Mouse (Mus musculus) hindbrain, embryonic 15.5 days (tissue): ENCODE results near the gene Stx1a. TPM values are rescaled to one million over a fixed set of nuclear protein-coding genes. Genes with fewer than 3 reads are reported as not detected.

ENCODE experiments used
- ATAC-seq: fragments of 200-750 bp; cut with Nextera tagmentation; 2 replicates; pipeline ENCODE4 v1.8.0; 2017; ENCODE audit warnings: low read depth, moderate number of reproducible peaks, moderate TSS enrichment; ENCODE audit not compliant: low FRiP score
- H3K27ac ChIP-seq: fragments of 300-500 bp; sonication (generic); replicated peaks from 2 replicates; pipeline ENCODE4 v1.5.1; 2015; ENCODE audit warnings: mild to moderate bottlenecking, inconsistent platforms
- H3K27me3 ChIP-seq: fragments of 300-500 bp; sonication (generic); 2 replicates; pipeline ENCODE4 v1.6.1; 2015; ENCODE audit warnings: control low read depth, inconsistent platforms
- H3K36me3 ChIP-seq: fragments of 300-500 bp; sonication (generic); 2 replicates; pipeline ENCODE4 v1.6.1; 2015; ENCODE audit warnings: control low read depth, inconsistent platforms
- H3K4me1 ChIP-seq: fragments of 300-500 bp; sonication (generic); replicated peaks from 2 replicates; pipeline ENCODE4 v1.6.1; 2015; ENCODE audit warnings: control low read depth, inconsistent platforms
- H3K4me2 ChIP-seq: fragments of 300-500 bp; sonication (generic); 2 replicates; pipeline ENCODE4 v1.6.1; 2015; ENCODE audit warnings: moderate library complexity, mild to moderate bottlenecking, inconsistent platforms
- H3K4me3 ChIP-seq: fragments of 300-500 bp; sonication (generic); 2 replicates; pipeline ENCODE4 v1.5.1; 2015; ENCODE audit warnings: mild to moderate bottlenecking, inconsistent platforms
- H3K9ac ChIP-seq: fragments of 300-500 bp; sonication (generic); 2 replicates; pipeline ENCODE4 v1.6.1; 2015; ENCODE audit warnings: inconsistent platforms
- H3K9me3 ChIP-seq: fragments of 300-500 bp; sonication (generic); 2 replicates; pipeline ENCODE4 v1.6.1; 2016; ENCODE audit warnings: control low read depth, inconsistent platforms
- WGBS: fragments of 180-500 bp; shearing (Covaris S2); methylation state at CpG from one replicate; pipeline ENCODE4 v1.1.7; 2015; 5-methylcytosine and 5-hydroxymethylcytosine counted together
- polyA plus RNA-seq: library from polyadenylated mRNA; unstranded; fragments of >200 nt; fragmentation: Nextera tagmentation; extraction: Ambion mirVana; gene quantifications from 2 replicates; pipeline ENCODE4 v1.2.1, GENCODE M21; 2015

Stx1a gene
- 127 and 145 TPM in 2 replicates for polyA plus RNA-seq

GRCm38 (mm10) chr5:135023344-135024173 lies at the start of gene Stx1a:
Gene Stx1a, plus strand, starts transcription at chr5:135023482.
- peak; percentile 91 for ATAC-seq
- H3K36me3 ChIP-seq = no peaks in the 10 kb centered on the region
- under 1% methylated on average over 61 of the region's 61 CpGs for WGBS
- no peaks in the 10 kb centered on the region for H3K9me3 ChIP-seq
- peaks cover 44% of the 10 kb centered on the region for H3K4me1 ChIP-seq
- no peaks in the 10 kb centered on the region for H3K27me3 ChIP-seq
- peak within 1 kb of the TSS; percentile 83 for H3K4me3 ChIP-seq
- H3K9ac ChIP-seq = peak within 1 kb of the TSS; percentile 83
- H3K27ac ChIP-seq = peak within 1 kb of the TSS; percentile 45
- peak within 1 kb of the TSS; percentile 98 for H3K4me2 ChIP-seq

- Histone ChIP-seq H3K27me3 (no peaks in the 10 kb centered on the region), H3K4me1 (no peaks in the 10 kb centered on the region), H3K36me3 (no peaks in the 10 kb centered on the region), H3K9ac (no peak overlapping the region), H3K4me3 (no peak overlapping the region), H3K4me2 (no peak overlapping the region), H3K9me3 (no peaks in the 10 kb centered on the region), H3K27ac (no peak overlapping the region)
- WGBS = 86% methylated on average over 7 of the region's 7 CpGs
- ATAC-seq = no peak
Measured at GRCm38 (mm10) chr5:134973526-134973925, 49.8 kb upstream of the Stx1a start.

- ATAC-seq = no peak
- Histone ChIP-seq H3K27me3 (no peaks in the 10 kb centered on the region), H3K4me2 (no peak overlapping the region), H3K36me3 (no peaks in the 10 kb centered on the region), H3K9ac (no peak overlapping the region), H3K4me1 (no peaks in the 10 kb centered on the region), H3K9me3 (no peaks in the 10 kb centered on the region), H3K27ac (no peak overlapping the region), H3K4me3 (no peak overlapping the region)
- WGBS = 68% methylated on average over 7 of the region's 7 CpGs
Measured at GRCm38 (mm10) chr5:134974294-134974693, 49.0 kb upstream of the Stx1a start.

GRCm38 (mm10) chr5:134974921-134975320 lies 48.4 kb upstream of the Stx1a start:
- no peak overlapping the region for H3K4me2 ChIP-seq
- H3K4me3 ChIP-seq = no peak overlapping the region
- no peaks in the 10 kb centered on the region for H3K27me3 ChIP-seq
- H3K9ac ChIP-seq = no peak overlapping the region
- ATAC-seq = no peak
- no peaks in the 10 kb centered on the region for H3K36me3 ChIP-seq
- H3K27ac ChIP-seq = no peak overlapping the region
- H3K9me3 ChIP-seq = no peaks in the 10 kb centered on the region
- H3K4me1 ChIP-seq = no peaks in the 10 kb centered on the region
- 64% methylated on average over 2 of the region's 2 CpGs for WGBS

- no peak overlapping the region for H3K9ac ChIP-seq
- no peaks in the 10 kb centered on the region for H3K4me1 ChIP-seq
- no peak overlapping the region for H3K4me3 ChIP-seq
- no peak for ATAC-seq
- H3K27ac ChIP-seq = no peak overlapping the region
- H3K36me3 ChIP-seq = no peaks in the 10 kb centered on the region
- H3K9me3 ChIP-seq = no peaks in the 10 kb centered on the region
- H3K4me2 ChIP-seq = no peak overlapping the region
- no peaks in the 10 kb centered on the region for H3K27me3 ChIP-seq
- WGBS = 91% methylated on average over 2 of the region's 2 CpGs
Measured at GRCm38 (mm10) chr5:134976164-134976563, 47.1 kb upstream of the Stx1a start.

GRCm38 (mm10) chr5:134976577-134977250 lies 46.6 kb upstream of the Stx1a start:
- Histone ChIP-seq H3K27ac (no peak overlapping the region), H3K4me1 (no peaks in the 10 kb centered on the region), H3K36me3 (no peaks in the 10 kb centered on the region), H3K9me3 (no peaks in the 10 kb centered on the region), H3K27me3 (no peaks in the 10 kb centered on the region), H3K9ac (no peak overlapping the region), H3K4me2 (no peak overlapping the region), H3K4me3 (no peak overlapping the region)
- WGBS = 85% methylated on average over 14 of the region's 14 CpGs
- ATAC-seq = no peak

- ATAC-seq = no peak
- Histone ChIP-seq H3K4me1 (no peaks in the 10 kb centered on the region), H3K4me2 (no peak overlapping the region), H3K27me3 (no peaks in the 10 kb centered on the region), H3K4me3 (no peak overlapping the region), H3K9me3 (no peaks in the 10 kb centered on the region), H3K27ac (no peak overlapping the region), H3K9ac (no peak overlapping the region), H3K36me3 (no peaks in the 10 kb centered on the region)
- 92% methylated on average over 4 of the region's 4 CpGs for WGBS
Measured at GRCm38 (mm10) chr5:134977837-134978236, 45.4 kb upstream of the Stx1a start.

- Histone ChIP-seq H3K27me3 (peaks cover 19% of the 10 kb centered on the region), H3K36me3 (no peaks in the 10 kb centered on the region), H3K4me1 (peaks cover 7% of the 10 kb centered on the region), H3K4me3 (no peak overlapping the region), H3K4me2 (no peak overlapping the region), H3K27ac (no peak overlapping the region), H3K9ac (no peak overlapping the region), H3K9me3 (no peaks in the 10 kb centered on the region)
- WGBS = 73% methylated on average over 10 of the region's 10 CpGs
- no peak for ATAC-seq
Measured at GRCm38 (mm10) chr5:134981149-134981548, 42.1 kb upstream of the Stx1a start.

GRCm38 (mm10) chr5:134983111-134983510 lies 40.2 kb upstream of the Stx1a start:
- no peak overlapping the region for H3K4me3 ChIP-seq
- H3K4me2 ChIP-seq = no peak overlapping the region
- H3K9ac ChIP-seq = no peak overlapping the region
- no peak overlapping the region for H3K27ac ChIP-seq
- no peaks in the 10 kb centered on the region for H3K36me3 ChIP-seq
- H3K4me1 ChIP-seq = peaks cover 16% of the 10 kb centered on the region
- no peaks in the 10 kb centered on the region for H3K9me3 ChIP-seq
- ATAC-seq = no peak
- peaks cover 38% of the 10 kb centered on the region for H3K27me3 ChIP-seq
- 90% methylated on average over 1 of the region's 1 CpGs for WGBS

- Histone ChIP-seq H3K4me1 (peaks cover 16% of the 10 kb centered on the region), H3K27ac (no peak overlapping the region), H3K36me3 (no peaks in the 10 kb centered on the region), H3K4me2 (no peak overlapping the region), H3K4me3 (no peak overlapping the region), H3K9me3 (no peaks in the 10 kb centered on the region), H3K9ac (no peak overlapping the region), H3K27me3 (peaks cover 43% of the 10 kb centered on the region)
- WGBS = 3% methylated on average over 3 of the region's 3 CpGs
- ATAC-seq = no peak
Measured at GRCm38 (mm10) chr5:134983771-134984170, 39.5 kb upstream of the Stx1a start.

GRCm38 (mm10) chr5:134985633-134986297 lies 37.5 kb upstream of the Stx1a start, which contains the start of gene Cldn3:
Gene Cldn3, plus strand, starts transcription at chr5:134986214.
- 1% methylated on average over 25 of the region's 25 CpGs for WGBS
- peak; percentile 67 for ATAC-seq
- H3K4me1 ChIP-seq = peaks cover 16% of the 10 kb centered on the region

More at GRCm38 (mm10) chr5:134985633-134986297, 37.5 kb upstream of the Stx1a start, which contains the start of gene Cldn3:
- H3K4me3 ChIP-seq = peak within 1 kb of the TSS; percentile 28
- H3K4me2 ChIP-seq = peak within 1 kb of the TSS; percentile 45
- H3K9ac ChIP-seq = no peak within 1 kb of the TSS
- no peaks in the 10 kb centered on the region for H3K9me3 ChIP-seq
- peaks cover 49% of the 10 kb centered on the region for H3K27me3 ChIP-seq
- no peaks in the 10 kb centered on the region for H3K36me3 ChIP-seq
- H3K27ac ChIP-seq = no peak within 1 kb of the TSS
